Mouse (Mus musculus) left cerebral cortex, adult 11 months (tissue): Measurements from ENCODE around the gene L2hgdh.

Source experiments
- DNase-seq: peaks from one replicate; pipeline ENCODE4 v3.0.0; 2022; ENCODE audit warnings: low spot score

The L2hgdh gene

GRCm38 (mm10) chr12:69724711-69725460, at the start of gene L2hgdh, which contains the start of gene Atp5s:
Gene L2hgdh (minus strand): TSS chr12:69724873.
Gene Atp5s (plus strand): TSS chr12:69724950.
- peak; percentile 91 for DNase-seq

DNA sequence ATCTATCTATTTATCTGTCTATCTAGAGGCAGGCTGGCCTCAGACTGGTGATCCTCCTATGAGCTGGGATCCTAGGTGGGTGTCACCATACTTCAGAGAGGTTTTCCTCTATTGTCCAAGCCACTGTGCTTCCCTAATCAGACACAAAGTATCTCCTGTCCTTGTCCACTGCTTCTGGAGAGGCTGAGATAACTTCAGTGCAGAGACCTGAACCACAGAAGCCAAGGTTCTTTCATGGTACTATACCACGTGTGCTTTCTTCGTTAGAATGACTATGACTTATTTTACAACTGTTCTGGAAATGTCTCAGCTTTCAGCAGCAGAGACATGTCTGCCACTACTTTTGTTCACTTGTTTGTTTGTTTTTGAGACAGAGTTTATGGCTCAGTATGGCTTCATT, 44.2 kb upstream of the L2hgdh start:
- DNase-seq = no peak

GRCm38 (mm10) chr12:69767476-69768258, 43.0 kb upstream of the L2hgdh start:
- DNase-seq = no peak

- no peak for DNase-seq
Measured at GRCm38 (mm10) chr12:69766185-69766904, 41.7 kb upstream of the L2hgdh start.

- no peak for DNase-seq
Measured at GRCm38 (mm10) chr12:69765543-69765942, 40.9 kb upstream of the L2hgdh start.

DNA sequence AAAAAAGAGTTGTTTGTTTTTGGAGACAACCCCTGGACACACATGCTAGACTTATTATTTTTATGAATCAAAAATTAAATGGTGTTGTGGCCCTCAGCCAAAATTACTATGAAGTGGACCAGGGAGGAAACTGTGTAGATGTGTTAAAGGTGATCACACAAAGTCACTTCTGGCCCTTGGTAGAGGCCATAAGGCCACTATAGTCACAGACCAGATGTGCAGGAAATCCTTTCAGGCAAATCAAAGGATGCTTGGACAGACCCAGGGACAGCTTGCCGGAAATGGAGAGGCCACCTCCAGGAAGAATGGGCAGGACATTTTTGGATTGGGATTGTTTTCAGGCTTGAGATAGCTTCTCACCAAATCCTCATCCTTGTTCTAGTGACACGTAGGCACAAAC, 36.9 kb upstream of the L2hgdh start:
- no peak for DNase-seq

DNA sequence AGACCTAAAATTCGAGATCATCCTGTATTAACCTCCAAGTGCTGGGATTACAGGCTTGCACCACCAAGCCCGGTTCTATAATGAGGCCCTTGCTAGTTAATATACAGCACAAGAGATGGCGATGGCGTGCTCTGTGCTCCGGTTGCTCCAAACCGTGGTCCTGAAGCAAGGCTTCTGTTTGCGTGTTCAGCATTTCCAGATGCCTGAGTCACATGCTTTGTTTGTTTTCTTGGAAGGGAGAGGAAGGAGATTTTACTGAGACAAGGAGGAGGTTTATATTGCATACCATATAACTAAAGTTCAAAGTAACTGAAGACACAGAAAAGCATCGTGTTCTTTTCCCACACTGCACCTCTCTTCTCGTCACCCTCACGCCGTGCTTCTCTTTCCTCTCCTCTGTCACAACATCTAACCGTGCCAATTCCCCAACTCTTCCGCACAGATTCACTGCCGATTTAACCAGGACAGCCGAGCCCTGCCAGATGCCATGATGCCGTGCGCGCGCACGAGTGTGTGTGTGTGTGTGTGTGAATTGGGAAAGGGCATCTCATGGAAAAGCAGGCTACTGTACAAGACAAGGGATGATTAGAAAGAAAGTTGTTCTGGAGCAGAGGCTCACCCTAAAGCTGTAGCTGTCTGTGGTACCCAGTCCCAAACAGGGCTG, 36.2 kb upstream of the L2hgdh start:
- no peak for DNase-seq

GRCm38 (mm10) chr12:69760014-69760413, 35.3 kb upstream of the L2hgdh start:
- no peak for DNase-seq

GRCm38 (mm10) chr12:69759267-69759885, 34.7 kb upstream of the L2hgdh start:
- DNase-seq = no peak

DNA sequence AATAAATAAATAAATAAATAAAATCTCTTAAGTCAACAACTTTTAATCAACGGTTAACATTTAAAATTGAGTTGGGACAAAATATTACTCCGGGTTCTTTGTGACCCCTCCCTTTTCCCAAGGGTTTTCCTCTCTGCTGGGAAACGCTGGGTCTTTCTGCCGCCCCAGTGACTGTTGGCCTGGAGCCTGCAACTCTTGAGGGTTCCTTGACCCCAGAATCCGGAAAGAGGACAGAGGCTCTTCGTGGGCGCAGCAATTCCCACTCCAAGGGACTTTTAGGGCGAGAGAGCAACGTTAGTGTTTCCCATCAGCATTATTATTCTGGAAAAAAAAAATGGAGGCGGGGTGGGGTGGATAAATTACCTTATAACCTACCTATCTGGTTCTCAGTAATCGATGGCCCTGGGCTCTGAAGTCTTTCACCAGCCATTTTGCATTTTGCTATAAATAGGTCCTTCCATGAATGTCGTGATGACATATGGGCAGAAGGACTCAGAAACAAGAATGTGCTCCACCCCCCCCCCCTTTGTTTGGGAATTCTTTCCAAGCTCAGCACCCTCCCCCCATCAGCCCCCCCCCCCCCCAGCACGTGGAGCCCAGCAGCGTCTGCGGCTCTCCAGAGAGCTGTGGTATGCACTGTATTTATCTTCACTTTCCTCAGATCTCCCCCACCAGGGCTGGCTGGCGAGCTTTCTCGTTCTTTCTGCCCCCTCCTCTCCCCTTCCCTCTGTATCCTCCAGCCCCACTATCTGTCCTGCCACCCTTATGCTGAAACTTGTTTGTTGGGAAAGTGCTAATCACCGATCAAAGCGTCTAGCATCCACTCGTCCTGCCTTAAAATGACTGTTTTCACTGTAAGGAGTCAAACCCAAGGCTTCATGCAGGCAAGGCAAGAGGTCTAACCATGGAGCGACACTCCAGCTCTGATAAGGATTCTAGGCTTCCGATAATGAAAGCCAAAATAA, 33.8 kb upstream of the L2hgdh start:
- DNase-seq = no peak

DNA sequence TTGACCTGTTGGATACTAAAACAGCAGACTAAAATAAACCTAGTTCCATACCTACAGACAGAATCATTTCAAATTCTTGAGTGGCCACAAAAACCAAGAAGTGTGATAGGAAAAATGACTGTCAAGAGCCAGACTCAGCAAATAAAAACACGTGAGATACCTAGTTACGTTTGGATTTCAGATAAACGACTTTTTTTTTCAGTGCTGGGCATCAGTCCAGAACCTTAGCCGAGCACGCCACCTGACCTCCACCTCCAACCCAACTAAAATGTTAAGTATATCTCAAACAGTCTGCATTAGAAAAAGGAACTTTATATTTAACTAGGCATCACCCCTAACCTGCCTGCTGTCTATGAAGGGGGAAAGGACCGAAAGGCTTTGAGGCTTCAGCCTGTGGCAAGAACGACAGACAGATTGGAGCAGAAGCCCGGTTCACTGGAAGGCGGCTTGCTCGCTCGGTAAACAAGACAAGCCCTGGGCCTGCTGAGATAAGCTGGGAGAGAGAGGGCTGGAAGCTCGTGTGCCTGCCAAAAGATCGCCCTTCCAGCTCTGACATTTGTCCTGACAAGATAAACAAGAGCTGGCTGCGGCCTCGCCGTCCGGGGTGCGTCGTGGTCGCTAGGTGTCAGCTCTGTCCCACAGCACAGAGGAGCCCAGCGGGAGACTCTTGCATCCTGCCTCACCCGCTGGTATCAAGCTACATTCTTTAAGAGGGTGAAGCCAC, 32.9 kb upstream of the L2hgdh start:
- peak; percentile 54 for DNase-seq

DNA sequence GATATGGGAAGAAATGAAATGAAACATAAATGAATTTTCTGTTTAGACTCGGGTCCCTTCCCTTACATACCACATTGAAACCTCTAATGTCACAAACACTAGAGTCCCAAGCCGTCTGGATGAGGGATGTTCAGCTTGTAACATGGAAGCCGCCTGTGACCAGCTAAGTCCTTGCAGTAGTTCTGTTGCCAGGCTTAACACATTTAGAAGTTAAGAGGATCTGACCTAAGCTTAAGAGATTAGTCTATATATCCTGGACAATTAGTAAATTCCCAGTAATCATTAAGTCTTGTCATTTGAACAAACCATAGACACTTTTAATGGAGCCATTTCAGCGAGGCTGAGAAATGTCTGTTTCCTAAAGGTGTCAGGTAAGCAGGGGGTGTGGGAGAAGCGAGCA, 31.3 kb upstream of the L2hgdh start:
- no peak for DNase-seq

- DNase-seq = no peak
Measured at GRCm38 (mm10) chr12:69753936-69754335, 29.3 kb upstream of the L2hgdh start.

DNA sequence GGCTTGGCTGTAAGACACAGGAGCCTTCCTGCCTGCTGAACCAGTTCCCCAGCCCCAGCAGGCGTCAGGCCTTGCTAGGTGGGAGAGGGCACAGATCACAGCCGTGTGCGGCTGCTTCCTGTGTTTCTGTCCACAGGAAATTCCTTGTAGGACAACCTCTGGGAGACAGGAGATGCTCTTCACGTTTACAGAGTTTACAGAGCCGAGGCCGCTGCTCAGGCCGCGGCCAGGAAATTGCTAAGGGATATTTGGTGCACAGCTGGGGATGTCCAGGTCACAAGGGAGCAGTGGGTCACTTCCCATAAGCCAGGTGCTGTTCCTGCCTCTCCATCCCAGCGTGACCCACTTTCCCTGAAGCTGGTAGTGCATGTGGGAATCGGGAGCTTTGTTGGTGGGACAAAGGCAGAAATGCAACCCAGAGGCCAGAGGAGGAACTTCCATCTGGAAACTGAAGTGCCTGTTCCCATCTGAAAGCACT, 27.2 kb upstream of the L2hgdh start:
- no peak for DNase-seq

GRCm38 (mm10) chr12:69744138-69744537, 19.5 kb upstream of the L2hgdh start:
- no peak for DNase-seq

DNA sequence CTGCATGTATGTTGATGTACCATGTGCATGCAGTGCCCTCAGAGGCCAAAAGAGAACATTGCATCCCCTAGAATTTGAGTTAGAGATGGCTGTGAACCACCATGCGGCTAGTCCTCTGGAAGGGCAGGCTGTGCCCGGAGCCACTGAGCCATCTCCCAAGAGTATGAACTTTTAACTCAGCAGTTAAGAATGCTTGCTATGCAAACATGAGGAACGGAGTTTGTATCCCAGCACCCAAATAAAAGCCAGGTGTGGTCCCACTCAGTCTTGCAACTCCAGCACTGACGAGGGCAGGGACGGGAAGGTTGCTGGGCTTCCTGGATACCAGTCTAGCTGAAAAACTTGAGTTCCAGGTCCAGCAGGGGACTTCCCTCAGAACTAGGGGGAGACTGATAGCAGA, 17.3 kb upstream of the L2hgdh start:
- no peak for DNase-seq

- no peak for DNase-seq
Measured at GRCm38 (mm10) chr12:69733923-69734322, 9.2 kb upstream of the L2hgdh start.

DNA sequence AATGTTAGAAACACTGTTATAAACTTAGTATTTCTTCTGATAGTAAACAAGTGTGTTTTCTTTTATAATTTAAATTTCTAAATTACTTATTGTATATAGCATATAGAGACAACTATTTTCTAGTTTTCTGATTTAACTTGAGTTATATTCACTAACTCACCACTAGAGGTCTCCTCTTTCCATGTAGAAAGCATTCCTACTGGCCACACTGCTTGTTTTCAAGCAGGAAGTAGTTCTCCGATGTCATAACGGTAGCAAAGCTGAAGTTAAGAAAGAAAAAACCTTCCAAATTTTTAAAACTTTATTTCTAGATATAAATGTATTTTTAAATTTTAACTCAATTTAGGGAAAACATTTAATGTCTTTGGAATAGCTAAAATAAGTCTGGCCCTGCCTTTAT, 8.8 kb upstream of the L2hgdh start:
- no peak for DNase-seq

DNA sequence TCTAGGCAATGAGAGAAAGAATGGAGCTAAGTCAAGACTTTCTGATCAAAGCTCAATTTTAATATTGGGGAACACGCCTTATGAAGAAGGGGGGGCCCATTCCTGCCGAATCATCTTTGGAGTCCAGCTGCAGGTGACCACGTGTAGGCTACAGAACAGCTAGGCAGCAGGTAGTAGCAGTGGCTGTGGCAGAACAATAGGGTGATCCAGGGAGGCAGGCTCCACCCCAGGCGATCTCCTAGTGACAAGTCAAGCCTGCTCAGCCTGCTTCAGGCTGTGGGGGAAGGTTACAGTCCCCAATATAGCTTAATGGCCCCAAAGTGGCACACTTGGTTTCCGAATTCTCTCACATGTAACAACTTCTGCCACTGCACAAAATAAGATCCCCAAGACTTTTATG, 7.5 kb upstream of the L2hgdh start:
- no peak for DNase-seq

DNA sequence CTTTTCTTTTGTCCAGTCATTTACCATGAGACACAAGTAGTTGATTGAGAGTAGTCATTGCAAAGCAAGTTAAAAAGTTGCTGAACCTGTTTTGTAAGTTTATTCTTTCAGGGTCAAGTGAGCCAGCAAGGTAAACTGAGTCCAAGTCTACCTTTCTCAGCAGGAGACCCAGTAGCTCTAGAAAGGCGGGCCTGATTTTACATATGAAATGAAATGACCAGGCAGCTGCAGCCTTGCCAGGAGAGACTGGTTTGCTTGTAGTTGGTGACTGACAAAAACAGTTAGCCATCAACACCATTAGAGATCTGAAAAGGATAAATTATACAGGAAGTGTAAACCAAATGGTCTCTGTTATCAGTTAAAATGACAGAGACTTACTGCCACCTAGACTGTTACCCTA, 5.6 kb upstream of the L2hgdh start:
- no peak for DNase-seq
